Mouse (Mus musculus) urinary bladder, postnatal 4 days (tissue): ENCODE measurements at regions not wholly inside any gene's neighbourhood (a gene's known extent, or its start where the extent isn't known, plus 50 kb on each side); places are given as distances from the start of the nearest gene placed in this dataset.
A peak's percentile ranks its signal among the peaks of the same experiment; 100 is the strongest.

ENCODE experiments used
- DNase-seq, 2 experiments: peaks; one replicate each; pipeline ENCODE4 v3.0.0; 2021 to 2022; ENCODE audit warnings: low spot score in 2 of 2

DNA sequence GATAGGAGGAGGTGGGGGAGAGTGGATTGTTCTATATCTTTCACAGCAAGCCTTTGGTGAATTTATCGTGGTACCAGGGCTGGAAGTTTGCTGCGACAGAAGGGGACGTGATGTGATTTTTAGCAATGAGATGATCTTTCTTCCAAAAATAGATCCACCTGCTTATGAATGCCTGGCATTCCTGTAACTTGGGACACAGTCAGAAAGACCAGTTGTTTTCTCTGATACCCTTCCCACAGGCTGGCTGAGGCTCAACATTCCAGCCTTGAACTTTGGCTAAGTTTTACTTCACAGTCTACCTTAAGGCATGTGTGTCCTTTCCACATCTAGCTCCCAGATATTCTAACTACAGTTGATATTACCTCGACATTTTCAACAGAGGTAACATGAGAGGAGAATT is 1434.1 kb downstream of the Slc22a22 start:
- no peak for DNase-seq

DNA sequence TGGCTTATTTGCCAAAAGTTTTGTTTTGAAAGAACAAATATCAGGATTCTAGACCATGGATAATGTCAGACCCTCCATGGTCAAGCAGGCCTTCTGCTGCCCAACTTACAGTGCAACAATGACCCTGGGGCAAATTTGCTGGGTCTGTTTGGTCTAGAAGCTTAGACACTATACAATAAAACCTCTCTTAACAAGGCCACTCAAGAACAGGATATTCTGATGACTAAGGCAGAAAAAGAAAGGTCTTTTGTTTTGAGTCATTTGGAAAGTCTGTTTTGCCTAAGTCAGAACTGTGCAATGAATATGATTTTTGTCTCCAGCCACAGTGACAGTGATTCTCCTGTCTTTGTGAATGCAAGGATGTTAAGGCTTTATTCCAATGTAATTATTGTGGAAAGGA is 1435.0 kb downstream of the Slc22a22 start:
- no peak for DNase-seq

DNA sequence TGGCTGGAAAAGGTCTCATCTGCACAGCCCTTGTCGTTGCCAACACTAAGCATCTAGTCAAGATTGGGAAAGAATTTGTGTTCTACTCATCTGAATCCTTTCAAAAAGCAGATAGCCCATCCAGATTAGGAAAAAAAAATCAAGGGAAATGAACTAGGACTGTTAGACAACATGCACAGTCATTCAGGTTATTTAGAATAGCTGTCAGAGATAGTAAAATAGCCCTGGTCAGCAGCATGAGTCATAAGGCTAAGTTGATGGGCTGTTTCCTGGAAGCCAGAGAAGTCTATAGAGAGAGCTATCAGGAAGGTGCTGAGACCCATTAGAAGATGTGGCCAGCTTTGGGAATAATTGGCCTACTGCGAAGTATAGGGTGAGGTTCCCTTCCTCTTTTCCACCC is 1447.4 kb downstream of the Slc22a22 start:
- no peak for DNase-seq

DNA sequence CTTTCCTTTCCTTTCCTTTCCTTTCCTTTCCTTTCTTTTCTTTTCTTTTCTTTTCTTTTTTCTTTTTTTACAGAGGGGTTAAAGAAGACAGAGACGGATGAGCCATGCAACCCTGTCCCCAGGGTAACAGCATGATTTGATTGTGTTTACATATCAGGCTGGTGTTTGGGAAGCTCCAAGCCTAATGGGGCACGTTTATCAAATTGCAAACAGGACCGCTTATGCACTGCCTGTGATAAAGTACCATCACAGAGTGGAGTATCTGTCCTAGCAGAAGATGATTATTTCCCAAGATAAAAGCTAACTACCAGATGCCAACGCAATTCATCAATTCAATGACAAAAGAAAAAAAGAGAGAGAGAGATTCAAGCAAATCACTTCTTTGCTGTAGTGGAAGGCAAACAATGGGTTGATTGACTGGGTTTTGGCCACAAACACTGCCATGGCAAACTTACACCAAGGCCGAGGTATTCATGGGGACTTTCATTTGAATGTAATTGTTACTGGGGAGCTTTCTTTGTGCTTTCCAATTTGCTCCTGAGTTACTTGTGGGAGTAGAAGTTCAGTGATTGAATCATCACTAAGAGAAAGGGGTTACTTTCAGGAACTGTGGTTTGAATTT is 1450.1 kb downstream of the Slc22a22 start:
- no peak for DNase-seq

DNA sequence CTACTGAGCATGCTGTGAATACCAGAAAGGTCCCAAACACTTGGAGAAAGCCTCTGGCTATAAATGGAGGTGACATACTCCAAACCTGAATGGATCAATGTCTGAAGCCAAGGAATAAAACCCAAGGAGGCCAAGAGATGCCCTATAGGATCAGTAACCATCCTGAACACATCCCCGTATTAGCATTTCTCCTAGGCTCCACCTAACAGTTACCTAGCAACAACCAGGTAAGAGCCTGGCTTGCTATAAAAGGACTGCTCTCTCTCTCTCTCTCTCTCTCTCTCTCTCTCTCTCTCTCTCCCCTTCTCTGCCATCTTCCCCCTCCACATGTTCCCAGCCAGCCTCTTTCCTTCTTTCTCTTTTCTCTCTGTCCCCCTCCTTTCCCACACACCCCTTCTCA is 1452.7 kb downstream of the Slc22a22 start:
- no peak for DNase-seq

DNA sequence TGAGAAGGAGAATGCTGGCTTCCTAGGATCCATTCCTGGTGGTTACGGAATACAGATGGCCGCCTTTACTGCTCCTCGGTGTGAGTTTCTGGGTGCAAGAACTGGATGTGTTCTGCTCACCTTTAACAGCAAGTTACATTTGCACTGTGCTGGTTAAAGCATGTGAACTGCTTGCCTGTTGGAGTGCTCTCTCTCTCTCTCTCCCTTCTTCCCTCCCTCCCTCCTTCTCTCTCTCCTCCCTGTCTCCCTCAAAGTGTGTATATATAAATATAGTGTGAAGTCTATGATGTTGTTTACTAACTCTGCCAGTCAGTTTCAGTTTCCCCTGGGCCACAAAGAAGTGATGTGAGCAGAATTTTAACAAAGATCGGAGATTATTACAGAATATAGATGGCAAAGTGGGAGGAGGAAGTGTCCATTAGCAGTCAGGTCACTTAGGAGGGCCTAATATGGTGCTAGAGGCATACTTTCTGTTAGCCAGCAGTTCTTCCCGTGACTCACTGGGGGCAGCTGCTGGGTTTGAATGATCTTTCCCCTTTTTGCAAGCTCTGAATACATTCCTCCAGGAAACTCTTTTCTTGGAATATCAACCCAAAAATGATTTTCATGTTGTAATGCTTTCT is 1453.5 kb downstream of the Slc22a22 start:
- DNase-seq = no peak

DNA sequence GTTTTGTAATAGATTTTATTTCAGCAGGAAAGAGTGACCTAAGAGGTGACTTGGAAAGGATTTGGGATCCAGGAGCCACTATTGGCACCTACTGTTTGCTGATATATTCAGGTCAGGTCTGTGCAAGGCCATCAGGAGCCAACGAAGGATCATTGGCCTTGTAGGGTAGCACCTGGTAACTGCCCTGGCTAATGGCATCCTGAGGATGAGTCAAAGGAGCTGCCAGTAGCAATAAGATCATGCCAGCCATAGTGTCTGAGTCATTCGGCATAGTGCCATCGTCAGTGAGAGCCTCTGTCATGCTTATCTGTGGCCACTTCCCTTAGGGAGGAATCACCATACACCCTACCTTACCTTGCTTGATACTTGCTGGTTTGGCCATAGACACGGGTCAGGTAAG is 1455.1 kb downstream of the Slc22a22 start:
- DNase-seq = no peak

DNA sequence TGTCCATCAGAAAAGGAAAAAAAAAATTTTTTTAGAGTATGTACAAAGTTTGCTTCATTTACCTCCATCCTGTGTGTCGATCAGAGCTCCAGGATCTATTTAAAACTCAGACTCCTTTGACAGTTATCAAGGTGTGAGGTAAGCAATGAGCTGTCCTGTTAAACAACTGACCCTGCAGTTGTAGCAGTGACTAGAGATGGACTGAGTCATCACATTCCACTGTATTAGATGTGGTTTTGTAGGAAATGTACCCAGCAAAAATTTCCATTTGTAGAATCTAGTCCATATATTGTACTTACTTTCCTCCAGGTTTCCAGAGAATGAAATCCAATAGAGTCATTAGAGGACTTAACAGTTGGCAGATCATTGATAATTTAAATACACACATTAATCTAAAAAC is 1459.3 kb downstream of the Slc22a22 start:
- DNase-seq = no peak

DNA sequence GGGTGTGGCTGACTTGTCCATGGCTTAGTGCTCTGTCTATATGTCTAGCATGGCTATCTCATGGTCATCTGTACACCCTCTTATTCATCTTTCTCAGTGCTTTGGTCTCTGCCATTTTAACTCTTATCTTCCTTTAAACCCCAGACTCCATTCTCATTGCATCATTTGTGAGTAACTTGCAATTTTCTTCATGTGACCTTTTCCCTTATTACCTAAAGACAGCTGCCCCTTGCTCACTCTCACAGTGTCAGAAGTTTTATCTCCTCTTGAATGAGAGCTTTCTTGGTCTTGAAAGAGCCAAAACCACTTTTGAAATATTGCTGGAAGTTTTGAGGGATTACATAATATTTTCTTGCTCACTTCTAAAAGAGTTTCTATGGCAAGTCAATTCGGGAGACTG is 1459.9 kb downstream of the Slc22a22 start:
- DNase-seq = no peak

DNA sequence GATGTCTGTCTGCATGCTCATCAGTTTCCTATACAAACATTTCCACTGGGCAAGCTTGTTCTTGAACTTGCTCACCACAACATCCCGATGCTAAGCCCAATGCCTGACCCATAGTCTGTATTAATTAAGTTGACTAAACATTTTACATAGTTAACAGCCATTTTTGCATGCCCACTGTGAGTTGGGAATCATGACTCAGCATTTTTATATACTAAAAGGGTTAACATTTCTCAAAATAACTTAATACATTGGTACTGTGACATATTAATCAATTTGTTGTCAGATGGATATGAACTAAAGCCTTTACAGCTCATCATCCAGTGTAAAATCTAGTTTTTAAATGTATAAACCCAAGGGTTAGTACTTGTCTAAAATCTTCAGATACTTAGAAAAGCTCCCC is 1461.4 kb downstream of the Slc22a22 start:
- DNase-seq = no peak

DNA sequence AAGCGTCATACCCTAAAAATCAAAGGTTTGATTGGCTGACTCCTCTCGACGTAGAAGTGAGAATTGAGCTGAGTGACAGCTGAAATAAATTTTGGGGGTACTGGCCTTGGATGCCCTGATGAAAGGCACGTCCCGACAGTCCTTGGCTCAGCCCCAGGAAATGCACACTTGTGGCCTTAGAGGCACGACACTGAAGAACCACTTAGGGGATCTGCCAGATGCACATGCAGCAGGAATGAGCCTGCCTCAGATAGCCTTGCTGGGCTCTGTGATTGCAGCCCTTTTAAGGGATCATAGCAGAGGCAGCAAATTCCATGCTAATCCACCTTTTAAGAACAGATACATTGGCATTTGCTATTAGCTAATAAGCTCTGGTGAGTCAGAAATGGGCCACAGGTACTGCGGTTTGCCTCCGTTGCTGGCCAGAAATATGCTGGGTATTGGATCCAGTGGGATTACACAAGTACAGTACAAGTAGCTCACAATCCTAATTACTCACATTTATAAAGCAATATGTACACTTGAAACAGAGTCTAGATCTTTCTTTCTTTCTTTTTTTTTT is 1463.3 kb downstream of the Slc22a22 start:
- DNase-seq = peak in 1 of 2 experiments; percentile 17

DNA sequence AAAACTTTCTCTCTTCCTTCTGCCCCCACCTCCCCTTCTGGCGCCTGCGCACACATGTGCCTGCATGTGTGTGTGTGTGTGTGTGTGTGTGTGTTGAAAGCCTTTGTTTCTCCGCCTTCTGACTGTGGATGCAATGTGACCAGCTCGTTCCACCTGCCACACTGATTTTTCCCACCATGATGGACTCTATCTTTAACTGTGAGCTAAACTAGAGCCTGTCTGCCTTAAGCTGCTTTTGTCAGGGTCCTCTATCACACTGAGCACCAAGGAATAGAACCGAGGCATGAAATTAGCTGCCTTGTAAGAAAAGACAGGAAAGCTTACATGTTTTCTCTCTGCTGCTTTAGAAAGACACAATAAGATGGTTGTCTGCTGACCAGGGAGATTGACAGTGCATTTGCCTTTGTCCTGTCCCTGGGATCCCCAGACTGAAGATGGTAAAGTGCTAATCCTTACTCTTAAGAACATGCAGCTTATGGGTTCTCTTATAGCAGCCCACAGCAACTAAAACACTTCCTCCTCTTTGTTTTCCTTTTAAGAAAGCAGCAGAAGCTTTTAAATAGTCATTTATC is 1468.7 kb downstream of the Slc22a22 start:
- no peak for DNase-seq

DNA sequence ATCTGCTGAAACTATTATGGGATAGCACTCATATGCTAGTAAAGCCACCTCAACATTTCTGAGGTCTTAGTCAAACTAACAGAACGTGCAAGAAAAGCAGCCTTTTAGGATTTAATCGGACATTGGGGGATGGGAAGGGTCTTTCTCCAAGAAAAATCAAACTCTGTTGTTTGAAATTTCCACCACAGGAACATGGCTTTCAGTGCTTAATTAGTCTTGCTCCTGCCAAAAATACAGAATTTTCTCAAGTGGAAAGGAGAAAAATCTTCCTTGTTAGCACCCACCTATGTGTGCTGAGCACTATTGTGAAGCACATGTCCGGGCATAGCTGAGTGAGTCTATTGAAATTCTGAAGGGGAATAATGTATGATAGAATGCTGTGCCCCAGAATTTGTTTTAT is 1470.0 kb downstream of the Slc22a22 start:
- DNase-seq = no peak

DNA sequence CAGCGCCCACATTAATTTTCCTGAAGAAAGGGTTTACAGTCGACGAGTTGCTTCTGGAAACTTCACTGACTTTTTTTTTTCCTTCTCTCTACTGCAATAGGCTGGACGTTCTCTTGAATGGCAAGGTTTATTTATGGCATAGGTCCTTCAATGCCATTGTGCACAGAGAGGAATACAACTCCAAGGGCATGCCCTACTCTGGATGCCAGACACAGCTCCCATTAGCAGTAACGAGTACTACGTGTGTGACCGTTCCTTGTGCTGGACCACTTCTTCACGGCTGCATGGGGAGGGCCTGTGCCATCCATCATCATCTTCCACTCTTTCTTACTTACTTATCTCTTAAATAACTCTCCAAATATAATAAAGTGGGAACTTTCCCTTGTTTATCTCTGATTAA is 1472.1 kb downstream of the Slc22a22 start:
- DNase-seq = no peak

DNA sequence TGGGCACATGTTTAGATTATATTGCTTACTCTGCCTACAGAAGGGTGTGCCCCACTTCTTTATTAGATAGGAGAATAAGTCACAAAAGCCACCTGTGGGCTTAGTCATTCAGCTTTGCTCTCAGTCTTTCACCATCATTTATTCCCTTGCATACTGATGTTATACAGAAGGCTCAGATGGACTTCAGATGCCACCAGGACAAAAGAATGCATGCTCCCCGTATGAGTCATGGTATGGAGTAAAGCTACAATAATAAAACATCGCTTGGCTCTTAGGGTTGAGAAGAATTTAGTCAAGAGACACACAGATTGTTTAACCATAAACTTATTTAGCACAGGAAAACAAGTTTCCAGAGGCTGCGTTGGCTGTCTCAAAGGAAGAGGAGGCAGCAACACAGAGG is 1473.5 kb downstream of the Slc22a22 start:
- no peak for DNase-seq

DNA sequence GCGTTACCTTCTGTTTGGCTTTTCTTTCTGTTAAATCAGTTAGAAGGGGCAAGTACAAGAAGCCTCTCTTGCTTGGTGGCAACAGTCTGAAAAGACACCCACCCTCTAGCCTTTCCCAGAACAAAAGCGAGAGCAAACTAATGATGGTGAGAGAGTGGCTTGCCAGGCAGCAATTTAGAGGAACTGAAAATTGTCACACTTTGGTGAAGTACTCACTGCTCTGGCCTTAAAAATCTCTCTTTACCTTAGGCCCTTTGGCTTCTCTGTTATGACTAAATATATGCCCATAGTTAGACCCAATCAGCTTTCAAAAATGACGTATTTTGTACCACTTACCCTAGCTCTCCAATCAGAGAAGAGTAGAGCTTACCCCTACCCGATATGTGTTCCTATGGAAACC is 1477.8 kb downstream of the Slc22a22 start:
- DNase-seq = no peak

DNA sequence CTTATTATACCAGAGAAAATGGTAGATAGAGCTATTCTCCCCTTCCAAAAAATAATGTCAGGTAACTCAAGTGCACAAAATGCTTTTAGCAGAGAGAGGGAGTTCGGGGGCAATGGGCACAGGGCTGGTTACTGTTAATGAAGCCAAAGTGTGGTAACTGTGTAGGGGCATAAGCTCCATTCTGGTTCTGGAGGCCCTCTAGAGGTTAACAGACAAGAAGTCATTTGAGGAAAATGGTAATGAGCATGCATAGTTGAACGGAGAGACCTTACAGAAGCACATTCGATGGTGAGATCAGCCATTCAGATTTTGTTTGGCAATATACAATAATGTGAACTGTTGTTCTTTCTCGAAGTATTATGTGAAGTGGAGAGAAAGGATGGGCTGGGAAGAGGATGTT is 1479.4 kb downstream of the Slc22a22 start:
- DNase-seq = no peak

DNA sequence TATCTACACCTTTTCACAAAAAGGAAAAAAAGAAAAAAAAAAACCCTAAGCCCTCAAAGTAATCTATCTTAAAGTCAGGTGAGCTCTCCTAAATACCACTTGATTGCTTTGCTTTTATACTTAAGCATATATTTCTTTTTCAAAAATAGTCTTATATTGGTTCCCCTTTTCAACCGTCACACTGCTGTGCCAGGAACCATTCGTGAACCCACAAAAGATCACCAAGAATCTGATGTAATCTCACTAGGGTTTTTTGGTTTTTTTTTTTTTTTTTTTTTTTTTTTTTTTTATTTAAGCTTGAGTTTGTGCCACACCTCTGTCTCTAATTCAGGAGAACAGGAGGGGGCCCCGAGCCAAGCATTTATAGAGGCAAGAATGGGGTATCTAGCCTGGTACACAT is 1482.7 kb downstream of the Slc22a22 start:
- no peak for DNase-seq

DNA sequence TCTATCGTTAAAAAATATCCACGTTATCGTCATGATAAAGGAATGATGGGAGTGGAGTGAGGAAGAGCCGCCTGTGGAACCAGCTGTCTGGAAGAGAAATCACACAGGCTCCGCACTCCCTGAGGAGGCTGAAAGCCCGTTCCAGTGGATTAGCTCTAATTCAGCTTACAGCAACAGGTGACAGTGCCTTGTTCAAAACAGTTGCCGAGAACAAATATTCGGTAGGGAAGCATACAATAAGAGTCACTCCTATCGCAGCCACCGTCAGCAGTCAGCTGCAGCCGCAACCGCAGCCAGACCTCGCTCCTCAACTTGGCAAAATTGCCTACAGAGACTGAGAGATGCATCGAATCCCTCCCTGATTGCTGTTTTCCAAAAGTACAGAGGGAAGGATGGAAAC is 1501.6 kb downstream of the Slc22a22 start:
- DNase-seq = no peak

DNA sequence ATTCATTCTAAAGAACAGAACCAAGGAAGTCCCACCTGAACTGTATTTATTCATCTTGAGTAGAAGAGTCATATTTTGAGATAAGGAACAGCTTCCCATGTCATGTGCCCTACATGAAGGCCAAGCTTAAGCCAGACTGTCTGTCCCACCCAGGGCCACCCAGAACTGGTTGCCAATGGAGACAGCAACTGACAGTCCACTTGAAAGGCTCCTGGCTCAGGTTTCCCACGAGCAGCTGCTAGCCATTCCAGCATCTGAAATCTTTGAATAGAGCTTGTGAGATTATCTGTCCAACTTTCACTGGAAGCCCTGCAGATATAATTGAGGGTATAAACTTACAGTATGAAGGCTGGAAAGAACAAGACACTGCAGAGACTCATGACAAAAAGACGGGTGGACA is 1510.6 kb downstream of the Slc22a22 start:
- no peak for DNase-seq

DNA sequence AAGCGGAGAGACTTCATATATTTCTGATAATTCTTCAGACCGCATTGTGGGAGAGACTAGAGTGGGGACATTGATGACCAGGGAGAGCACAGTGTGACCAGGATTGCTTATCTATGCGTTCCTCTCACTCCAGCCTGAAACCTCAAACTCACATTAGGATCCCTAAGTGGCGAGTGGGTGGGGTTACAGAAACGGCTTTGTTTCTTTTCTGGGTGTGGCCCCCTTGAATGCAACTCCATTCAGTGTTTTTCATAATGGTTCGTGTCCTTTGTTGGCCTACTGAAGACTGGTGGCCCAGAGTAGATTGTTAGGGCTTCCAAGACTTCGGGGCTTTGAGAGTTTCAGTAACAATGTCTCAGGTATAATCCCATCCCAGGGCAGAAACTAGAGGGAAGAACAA is 1512.1 kb downstream of the Slc22a22 start:
- no peak for DNase-seq

DNA sequence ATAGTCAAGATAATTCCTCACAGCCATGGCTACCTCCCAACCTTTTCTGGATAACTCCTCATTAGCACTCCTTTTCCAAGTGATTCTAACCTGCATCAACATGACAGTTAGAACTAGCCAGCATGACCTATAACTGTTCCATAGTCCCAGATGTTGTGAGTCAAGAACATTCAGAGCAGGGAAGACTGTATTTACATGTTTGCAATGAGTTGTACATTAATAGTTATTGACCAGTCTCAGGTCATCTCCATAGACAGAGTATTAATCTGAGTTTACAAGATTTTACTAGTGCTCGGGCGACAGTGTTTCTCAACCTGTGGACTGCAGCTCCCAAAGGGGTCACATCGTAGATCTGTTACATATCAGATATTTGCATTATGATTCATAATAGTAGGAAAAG is 1515.3 kb downstream of the Slc22a22 start:
- no peak for DNase-seq
